Mouse (Mus musculus) thymus, postnatal 14 days (tissue): ENCODE data around the gene Xpnpep3.

Experiments used
- DNase-seq: peaks from one replicate; pipeline ENCODE4 v3.0.0; 2021

Gene Xpnpep3

DNA sequence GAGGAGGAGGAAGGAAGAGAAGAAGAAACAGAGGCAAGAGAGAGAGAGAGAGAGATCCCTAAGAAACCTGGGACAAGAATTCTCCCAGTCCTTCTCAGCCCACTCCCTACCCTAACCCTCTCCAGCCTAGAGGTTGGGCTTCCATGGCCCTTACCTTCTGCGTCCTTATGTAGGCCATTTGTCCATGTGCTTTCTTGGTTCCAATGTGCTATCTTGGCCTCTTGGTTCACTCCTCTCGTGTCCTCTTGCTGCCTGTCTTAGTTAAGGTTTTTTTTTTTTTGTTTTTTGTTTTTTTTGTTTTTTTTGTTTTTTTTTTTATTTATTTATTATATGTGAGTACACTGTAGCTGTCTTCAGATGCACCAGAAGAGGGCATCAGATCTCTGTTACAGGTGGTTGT lies 83.0 kb downstream of the Xpnpep3 start:
- DNase-seq: no peak

DNA sequence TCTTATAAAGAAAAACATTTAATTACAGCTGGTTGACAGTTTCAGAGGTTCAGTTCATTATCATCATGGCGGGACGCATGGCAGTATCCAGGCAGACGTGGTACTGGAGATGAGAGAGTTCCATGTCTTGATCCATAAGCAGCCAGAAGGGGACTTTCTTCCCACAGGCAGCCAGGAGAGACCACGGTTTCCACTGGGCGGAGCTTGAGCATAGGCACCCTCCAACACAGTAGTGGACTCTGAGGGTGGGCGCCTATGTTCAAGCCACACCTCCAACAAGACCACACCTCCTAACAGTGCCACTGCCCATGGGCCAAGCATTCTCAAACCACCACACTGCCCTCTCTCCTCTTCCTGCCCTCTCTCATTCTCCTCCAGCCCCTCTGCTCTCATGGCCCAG lies 83.8 kb downstream of the Xpnpep3 start:
- no peak for DNase-seq

DNA sequence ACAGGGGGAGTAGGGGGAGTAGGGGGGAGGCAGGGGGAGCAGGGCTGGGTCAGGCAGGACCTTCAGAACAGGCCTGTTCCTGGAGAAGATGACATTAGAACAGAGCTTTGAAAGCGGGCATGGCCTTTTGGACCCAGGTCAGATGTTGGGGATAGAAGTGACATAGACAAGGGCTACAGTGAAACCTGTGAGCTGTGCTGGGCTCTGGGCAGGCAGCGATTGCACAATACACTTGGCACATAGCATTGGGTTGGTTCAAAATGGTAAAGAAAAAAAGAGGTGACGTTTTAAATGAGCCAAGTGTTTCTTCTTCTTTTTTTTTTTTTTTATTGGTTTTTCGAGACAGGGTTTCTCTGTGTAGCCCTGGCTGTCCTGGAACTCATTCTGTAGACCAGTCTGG lies 85.5 kb downstream of the Xpnpep3 start:
- no peak for DNase-seq

DNA sequence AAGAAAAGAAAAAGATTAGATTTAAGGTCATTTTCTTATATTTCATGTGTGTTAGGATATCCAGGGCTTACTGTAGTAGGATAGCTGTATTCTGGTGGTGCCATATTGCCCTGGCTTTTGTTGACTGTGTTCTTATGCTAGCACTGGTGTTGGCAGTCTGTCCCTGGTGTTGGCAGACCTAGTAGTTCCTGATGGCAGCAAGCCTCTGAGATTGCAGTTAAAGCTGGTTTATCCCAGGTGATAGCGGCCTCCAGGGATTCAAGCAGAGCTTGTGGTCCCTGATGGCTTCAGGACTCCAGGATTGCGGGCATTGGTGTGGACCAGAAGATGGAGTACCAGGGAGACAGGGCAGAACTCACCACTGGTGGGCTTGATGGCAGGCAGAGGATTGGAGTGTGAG lies 103.5 kb downstream of the Xpnpep3 start:
- no peak for DNase-seq

DNA sequence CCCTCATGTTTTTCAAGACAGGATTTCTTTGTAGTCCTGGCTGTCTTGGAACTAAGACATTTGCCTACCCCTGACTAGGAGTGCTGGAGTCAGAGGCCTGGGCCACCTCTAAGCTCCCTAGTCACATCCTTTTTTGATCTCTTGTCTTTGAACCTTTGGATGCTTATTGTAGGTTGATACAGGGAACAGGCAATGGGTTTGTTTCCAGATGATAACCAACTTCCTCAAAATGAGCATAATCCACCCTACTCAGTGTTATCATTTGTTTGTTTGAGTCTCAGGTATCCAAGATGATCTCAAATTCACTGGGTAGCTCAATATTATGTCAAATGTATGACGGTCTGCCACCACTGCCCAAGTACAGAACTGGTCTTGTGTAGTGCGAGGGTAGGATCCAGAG lies 104.1 kb downstream of the Xpnpep3 start:
- DNase-seq: no peak
